Mouse (Mus musculus) brain, embryonic 14.5 days (tissue): Measurements from ENCODE around the gene Apba1.

Source experiments
- CTCF ChIP-seq: fragments of 200-500 bp; IDR thresholded peaks from 2 replicates; pipeline ENCODE4 v1.5.1; 2012; ENCODE audit warnings: inconsistent platforms, mild to moderate bottlenecking, moderate library complexity, borderline replicate concordance; ENCODE audit not compliant: insufficient read depth, insufficient read length; ENCODE audit errors: extremely low read depth
- POLR2A ChIP-seq: fragments of 200-500 bp; IDR thresholded peaks from 2 replicates; pipeline ENCODE4 v1.6.1; 2012; ENCODE audit warnings: mild to moderate bottlenecking, inconsistent platforms, borderline replicate concordance; ENCODE audit not compliant: poor library complexity, insufficient read depth, insufficient read length, severe bottlenecking; ENCODE audit errors: extremely low read depth

GRCm38 (mm10) chr19:23946751-23947150, 188.1 kb downstream of the Apba1 start:
- no peak for TF ChIP-seq CTCF
- TF ChIP-seq POLR2A: no peak
